ENCODE assay signal across 26 mouse cellular contexts in genomic region chr13:100203319-100203718, GRCm38 (mm10). TPM values are rescaled to one million over a fixed set of nuclear protein-coding genes. Genes with fewer than 3 reads are reported as not detected.
DNase-seq lines count a peak whose midpoint lies in the region; ATAC-seq and TF ChIP-seq lines count a peak whose summit lies in the region.
"Had no signal": no experiment of that assay in that cellular context is flagged by ENCODE, and none has a peak within 500 bp of the region (broad histone marks: within the 10 kb centered on the region; RNA-seq: fewer than 3 reads in every experiment).

No protein-coding gene starts in this region.

- no peaks in the 10 kb centered on the region for H3K9me3 ChIP-seq in liver, embryonic 11.5 days (ENCODE audit: control insufficient read depth, low read length)
- no peaks in the 10 kb centered on the region for H3K9me3 ChIP-seq in stomach, postnatal 0 days (ENCODE audit: control insufficient read depth, low read length)
- no peaks in the 10 kb centered on the region for H3K9me3 ChIP-seq in midbrain, embryonic 14.5 days (ENCODE audit: control insufficient read depth, low read length)
- H3K9me3 ChIP-seq: embryonic facial prominence, embryonic 12.5 days; embryonic facial prominence, embryonic 15.5 days; heart, embryonic 10.5 days; heart, embryonic 13.5 days had no signal

- H3K9ac ChIP-seq in liver, adult 2 months (ENCODE audit: low read depth, low read length): no peak overlapping the region
- no peak overlapping the region for H3K9ac ChIP-seq in liver, embryonic 11.5 days (ENCODE audit: low read depth, low read length)
- H3K9ac ChIP-seq in stomach, postnatal 0 days (ENCODE audit: low read length): no peak overlapping the region
- H3K9ac ChIP-seq in midbrain, embryonic 14.5 days (replicated peaks; ENCODE audit: low read length): no peak overlapping the region
- H3K9ac ChIP-seq: embryonic facial prominence, embryonic 12.5 days; embryonic facial prominence, embryonic 15.5 days; forebrain, postnatal 0 days; heart, embryonic 13.5 days; hindbrain, embryonic 14.5 days had no signal

- no peak overlapping the region for H3K4me2 ChIP-seq in liver, embryonic 11.5 days
- no peak overlapping the region for H3K4me2 ChIP-seq in stomach, postnatal 0 days (replicated peaks; ENCODE audit: low read depth)
- no peak overlapping the region for H3K4me2 ChIP-seq in midbrain, embryonic 14.5 days (ENCODE audit: low read length)
- H3K4me2 ChIP-seq: embryonic facial prominence, embryonic 12.5 days; embryonic facial prominence, embryonic 15.5 days; heart, embryonic 13.5 days; hindbrain, embryonic 14.5 days had no signal

- TF ChIP-seq POLR2A in liver, adult 2 months (IDR thresholded peaks at IDR 0.05; ENCODE audit: extremely low read depth, insufficient read depth, low read length): no peak

- no peak for ATAC-seq in liver, embryonic 11.5 days (replicated peaks; ENCODE audit: low FRiP score)
- ATAC-seq in megakaryocyte, adult 5-6 weeks (ENCODE audit: poor library complexity, severe bottlenecking): peak; percentile 44
- 0 out of 2 replicates have a peak, but pooled peaks have one; percentile 26 for ATAC-seq in stomach, postnatal 0 days (ENCODE audit: low FRiP score, low TSS enrichment)
- ATAC-seq in midbrain, embryonic 14.5 days (ENCODE audit: low FRiP score, low TSS enrichment): no peak
- ATAC-seq: CD4-positive, CD25-positive, alpha-beta regulatory T cell, adult 4 months; forebrain, embryonic 14.5 days; forebrain, postnatal 0 days; hindbrain, postnatal 0 days had no signal

- H3K4me3 ChIP-seq in liver, adult 2 months (ENCODE audit: insufficient read depth, low read depth, low read length): no peak overlapping the region
- no peak overlapping the region for H3K4me3 ChIP-seq in liver, embryonic 11.5 days (ENCODE audit: low read depth, low read length)
- no peak overlapping the region for H3K4me3 ChIP-seq in stomach, postnatal 0 days (ENCODE audit: low read depth, low read length)
- H3K4me3 ChIP-seq in midbrain, embryonic 14.5 days (replicated peaks; ENCODE audit: low read depth, low read length): no peak overlapping the region
- H3K4me3 ChIP-seq: embryonic facial prominence, embryonic 12.5 days; embryonic facial prominence, embryonic 15.5 days; heart, adult 2 months; heart, embryonic 10.5 days; heart, embryonic 13.5 days had no signal

- no peaks in the 10 kb centered on the region for H3K4me1 ChIP-seq in liver, adult 2 months (ENCODE audit: control insufficient read depth, insufficient read depth, low read length)
- H3K4me1 ChIP-seq in liver, embryonic 11.5 days (replicated peaks; ENCODE audit: control insufficient read depth, insufficient read depth, low read length): no peaks in the 10 kb centered on the region; the same call in 1 of the 2 replicates
- no peaks in the 10 kb centered on the region for H3K4me1 ChIP-seq in stomach, postnatal 0 days (replicated peaks; ENCODE audit: control insufficient read depth, insufficient read depth)
- H3K4me1 ChIP-seq in midbrain, embryonic 14.5 days (ENCODE audit: control insufficient read depth, insufficient read depth, low read length): no peaks in the 10 kb centered on the region
- H3K4me1 ChIP-seq: embryonic facial prominence, embryonic 12.5 days; embryonic facial prominence, embryonic 15.5 days; heart, embryonic 10.5 days; heart, embryonic 13.5 days had no signal

- H3K36me3 ChIP-seq in liver, adult 2 months (ENCODE audit: control insufficient read depth, insufficient read depth, low read length): no peaks in the 10 kb centered on the region
- no peaks in the 10 kb centered on the region for H3K36me3 ChIP-seq in liver, embryonic 11.5 days (ENCODE audit: control insufficient read depth, insufficient read depth, low read length)
- H3K36me3 ChIP-seq in stomach, postnatal 0 days (ENCODE audit: control insufficient read depth, insufficient read depth, low read length): no peaks in the 10 kb centered on the region
- H3K36me3 ChIP-seq in midbrain, embryonic 14.5 days (ENCODE audit: control insufficient read depth, insufficient read depth, low read length): no peaks in the 10 kb centered on the region
- H3K36me3 ChIP-seq: embryonic facial prominence, embryonic 12.5 days; embryonic facial prominence, embryonic 15.5 days; heart, embryonic 10.5 days; heart, embryonic 13.5 days had no signal

- 31% methylated on average over 1 of the region's 1 CpGs for WGBS in liver, adult 2 months
- 63% methylated on average over 1 of the region's 1 CpGs for WGBS in liver, embryonic 11.5 days
- WGBS in stomach, postnatal 0 days: 86% methylated on average over 1 of the region's 1 CpGs
- WGBS in midbrain, embryonic 14.5 days: 86% methylated on average over 1 of the region's 1 CpGs

- TF ChIP-seq CTCF in liver, adult 2 months (IDR thresholded peaks at IDR 0.05; ENCODE audit: low read depth, low read length): no peak
- no peak for TF ChIP-seq CTCF in stomach, postnatal 0 days (IDR thresholded peaks at IDR 0.05; ENCODE audit: low read depth)

- no peak overlapping the region for H3K27ac ChIP-seq in liver, adult 2 months (replicated peaks; ENCODE audit: insufficient read depth, low read depth, low read length)
- H3K27ac ChIP-seq in liver, embryonic 11.5 days (ENCODE audit: low read depth, low read length): no peak overlapping the region
- H3K27ac ChIP-seq in stomach, postnatal 0 days (replicated peaks): no peak overlapping the region
- no peak overlapping the region for H3K27ac ChIP-seq in midbrain, embryonic 14.5 days (replicated peaks; ENCODE audit: low read depth, low read length)
- H3K27ac ChIP-seq: embryonic facial prominence, embryonic 12.5 days; embryonic facial prominence, embryonic 15.5 days; heart, adult 2 months; heart, embryonic 10.5 days; heart, embryonic 13.5 days; hindbrain, embryonic 14.5 days; hindbrain, postnatal 0 days had no signal

- H3K27me3 ChIP-seq in liver, adult 2 months (ENCODE audit: control insufficient read depth, insufficient read depth, low read length): no peaks in the 10 kb centered on the region
- no peaks in the 10 kb centered on the region for H3K27me3 ChIP-seq in liver, embryonic 11.5 days (replicated peaks; ENCODE audit: control insufficient read depth, insufficient read depth, low read length)
- no peaks in the 10 kb centered on the region for H3K27me3 ChIP-seq in stomach, postnatal 0 days (ENCODE audit: control insufficient read depth, insufficient read depth, low read length)
- no peaks in the 10 kb centered on the region for H3K27me3 ChIP-seq in midbrain, embryonic 14.5 days (ENCODE audit: control insufficient read depth, insufficient read depth, low read length)
- H3K27me3 ChIP-seq: embryonic facial prominence, embryonic 12.5 days; embryonic facial prominence, embryonic 15.5 days; heart, embryonic 13.5 days had no signal

- H3K79me2 ChIP-seq in liver, adult 2 months (ENCODE audit: control insufficient read depth, insufficient read depth, low read length): no peaks in the 10 kb centered on the region

- peak; percentile 13 for DNase-seq in liver, adult 2 months (ENCODE audit: extremely low read depth, low read depth, low spot score)
- DNase-seq in liver, embryonic 11.5 days (ENCODE audit: low spot score): no peak
- DNase-seq in lung, postnatal 36 days: peak; percentile 27
- no peak for DNase-seq in lung, postnatal 14 days
- no peak for DNase-seq in stomach, postnatal 0 days (ENCODE audit: low spot score)
- no peak for DNase-seq in adrenal gland, postnatal 36 days
- no peak for DNase-seq in midbrain, embryonic 14.5 days
- DNase-seq: adrenal gland, adult 2 months; adrenal gland, postnatal 14 days; cerebellum, adult 18-20 months; cerebellum, adult 9-11 months; cerebellum, postnatal 25 days; forebrain, postnatal 0 days; gastrocnemius, postnatal 25 days; heart, adult 2 months; heart, postnatal 14 days; heart, postnatal 4 days had no signal

- TF ChIP-seq EP300 in stomach, postnatal 0 days (optimal IDR thresholded peaks at IDR 0.05): no peak

RNA-seq across cellular contexts. Expression of gene Naip2, which starts 1.4 kb away (rescaled TPM):
- 4.8 and 5.7 TPM in 2 replicates for total RNA-seq in liver, adult 2 months (2014; rRNA removed)
- polyA plus RNA-seq in liver, adult 2 months (2012; rRNA removed): 0.31 and 1.0 TPM in 2 replicates
- polyA plus RNA-seq in liver, embryonic 11.5 days (2014; fragmentation: Nextera tagmentation; extraction: Ambion mirVana): 1.9 and 2.7 TPM in 2 replicates
- 65.0 and 67.0 TPM in 2 replicates for total RNA-seq in megakaryocyte, adult 5-6 weeks (2015)
- 88.7 and 94.5 TPM in 2 replicates for total RNA-seq in megakaryocyte, adult 5-6 weeks (2017)
- 1.1 and 1.2 TPM in 2 replicates for polyA plus RNA-seq in stomach, postnatal 0 days (2015; fragmentation: Nextera tagmentation; extraction: Ambion mirVana)
- 1 to 10 TPM; 1.6 to 1.7 TPM for total RNA-seq in adrenal gland, postnatal 36 days (2021)
- 0.11 and 0.25 TPM in 2 replicates for polyA plus RNA-seq in midbrain, embryonic 14.5 days (2014; fragmentation: Nextera tagmentation; extraction: Ambion mirVana)

RNA-seq across cellular contexts. Expression of gene Naip5, which starts 42.8 kb away (rescaled TPM):
- 1.2 and 1.3 TPM in 2 replicates for total RNA-seq in liver, adult 2 months (2014; rRNA removed)
- 0.19 and 0.59 TPM in 2 replicates for polyA plus RNA-seq in liver, adult 2 months (2012; rRNA removed)
- polyA plus RNA-seq in liver, embryonic 11.5 days (2014; fragmentation: Nextera tagmentation; extraction: Ambion mirVana): 0.53 and 0.94 TPM in 2 replicates
- 37.1 and 37.2 TPM in 2 replicates for total RNA-seq in megakaryocyte, adult 5-6 weeks (2015)
- 42.8 and 45.3 TPM in 2 replicates for total RNA-seq in megakaryocyte, adult 5-6 weeks (2017)
- 0.40 and 0.50 TPM in 2 replicates for polyA plus RNA-seq in stomach, postnatal 0 days (2015; fragmentation: Nextera tagmentation; extraction: Ambion mirVana)
- 1 to 10 TPM; 1.3 to 9.1 TPM for total RNA-seq in adrenal gland, postnatal 36 days (2021)
- 0.05 and 0.13 TPM in 2 replicates for polyA plus RNA-seq in midbrain, embryonic 14.5 days (2014; fragmentation: Nextera tagmentation; extraction: Ambion mirVana)

Comparison
In these comparisons a context has a peak if more than half of its experiments do, and no peak if none do; other contexts are left out.
1. DNase-seq: peak in liver, adult 2 months (single experiment) and lung, postnatal 36 days (single experiment); none in liver, embryonic 11.5 days (single experiment), lung, postnatal 14 days (single experiment), stomach, postnatal 0 days (single experiment), adrenal gland, postnatal 36 days (0 of 2) and midbrain, embryonic 14.5 days (single experiment).
2. ATAC-seq: peak in megakaryocyte, adult 5-6 weeks (single experiment) and stomach, postnatal 0 days (single experiment); none in liver, embryonic 11.5 days (single experiment) and midbrain, embryonic 14.5 days (single experiment).